Mouse (Mus musculus) adipocyte (in vitro differentiated cells): Measurements from ENCODE around the gene Pdk3.

Experiments
- DNase-seq: peaks from one replicate; pipeline ENCODE4 v3.0.0-alpha.2; 2016; ENCODE audit warnings: low spot score

The Pdk3 gene

GRCm38 (mm10) chrX:93831561-93832336 lies at the start of gene Pdk3:
Gene Pdk3, minus strand, starts transcription at chrX:93832201.
- DNase-seq: peak; percentile 53

DNA sequence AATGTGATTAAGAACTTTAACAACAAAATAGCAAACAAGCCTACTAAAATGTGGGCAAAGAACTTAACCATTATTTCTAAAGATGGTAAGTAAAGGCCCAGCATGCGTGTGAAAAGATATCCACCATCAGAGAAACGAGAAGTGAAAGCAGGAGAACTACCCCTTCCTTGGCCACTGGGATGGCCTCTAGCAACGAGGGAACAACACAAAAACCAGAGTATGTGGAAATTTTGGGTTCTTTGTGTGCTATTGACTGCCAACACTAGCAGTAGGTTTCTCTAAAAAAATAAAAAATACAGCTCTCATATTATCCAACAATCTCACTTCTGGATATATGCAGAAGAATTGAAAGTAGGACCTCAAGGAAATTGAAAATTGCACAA lies 45.6 kb upstream of the Pdk3 start:
- DNase-seq: no peak

DNA sequence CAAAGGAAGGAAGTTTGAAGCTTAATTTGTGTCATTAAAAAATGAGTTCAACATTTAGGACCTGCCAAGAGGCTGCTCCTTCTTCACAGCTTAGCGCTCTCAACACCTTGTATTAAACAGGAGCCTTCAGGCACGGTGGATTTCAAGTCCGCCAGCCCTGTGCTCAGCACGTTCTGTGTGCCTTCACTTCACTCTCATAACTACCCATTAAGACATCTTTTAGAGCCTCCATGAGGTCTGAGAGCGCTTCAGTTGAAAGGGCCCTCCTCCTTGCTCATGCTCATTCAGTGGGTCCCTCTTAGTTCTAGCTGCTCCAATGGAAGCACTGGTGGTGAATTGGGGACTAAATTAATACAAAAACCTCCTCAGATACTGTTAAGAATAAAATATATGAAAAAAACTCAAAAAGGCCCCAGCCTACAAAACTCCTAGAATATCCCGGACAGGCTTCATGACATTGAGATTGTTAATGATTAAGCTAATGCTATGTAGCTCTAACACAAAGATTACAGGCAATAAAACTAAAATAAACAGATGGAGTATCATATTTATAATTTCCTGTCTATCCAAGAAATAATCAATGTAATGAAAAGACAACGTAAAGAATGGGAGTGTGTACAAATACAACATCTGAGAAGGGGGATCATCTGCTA lies 45.1 kb upstream of the Pdk3 start:
- DNase-seq: no peak

- no peak for DNase-seq
Measured at GRCm38 (mm10) chrX:93863393-93863792, 31.4 kb upstream of the Pdk3 start.

DNA sequence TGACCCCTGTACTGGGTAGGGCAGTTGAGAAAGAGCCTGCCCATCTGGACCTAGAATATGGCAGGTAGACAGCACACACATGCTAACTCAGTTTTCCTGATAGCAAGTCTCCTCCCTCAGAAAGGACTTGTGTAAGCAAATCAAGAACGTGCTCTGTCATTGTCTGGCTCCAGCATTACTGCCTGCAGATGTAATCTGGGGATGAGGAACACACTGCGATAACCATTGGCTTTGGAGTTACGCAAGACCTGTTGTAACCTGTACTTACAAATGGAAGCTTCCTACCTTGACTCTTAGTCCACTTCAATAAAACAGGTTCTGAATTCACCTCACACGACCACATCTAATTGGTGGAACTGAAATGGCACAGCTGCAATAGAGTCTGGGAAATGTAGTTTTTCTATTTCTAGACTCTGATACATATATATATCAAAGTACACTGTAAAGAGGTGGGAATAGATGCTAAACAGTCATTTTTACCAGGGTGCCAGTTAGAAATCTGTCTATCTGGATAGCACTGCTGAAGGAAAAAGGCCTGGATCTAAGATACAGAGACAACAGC lies 30.6 kb upstream of the Pdk3 start:
- DNase-seq: no peak

DNA sequence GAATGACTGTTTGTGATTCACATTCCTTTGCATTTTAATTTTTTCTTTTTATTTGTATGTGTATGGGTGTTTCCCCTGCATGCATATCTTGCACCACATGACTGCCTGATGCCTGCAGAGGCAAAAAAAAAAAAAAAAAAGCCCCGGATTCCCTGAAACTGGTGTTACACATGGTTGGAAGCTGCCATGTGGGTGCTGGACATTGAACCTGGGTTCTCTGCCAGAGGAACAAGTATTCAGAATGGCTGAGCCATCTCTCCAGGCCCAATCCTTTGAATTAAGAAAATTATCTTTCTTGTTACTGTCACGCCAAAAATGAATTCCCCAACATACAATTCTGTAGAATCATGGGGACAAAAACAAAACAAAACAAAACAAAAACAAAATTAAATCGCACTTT lies 25.8 kb upstream of the Pdk3 start:
- DNase-seq: no peak

GRCm38 (mm10) chrX:93832337-93832884 lies 410 bp upstream of the Pdk3 start:
- no peak for DNase-seq

GRCm38 (mm10) chrX:93825787-93826186 lies 6.2 kb downstream of the Pdk3 start:
- no peak for DNase-seq

DNA sequence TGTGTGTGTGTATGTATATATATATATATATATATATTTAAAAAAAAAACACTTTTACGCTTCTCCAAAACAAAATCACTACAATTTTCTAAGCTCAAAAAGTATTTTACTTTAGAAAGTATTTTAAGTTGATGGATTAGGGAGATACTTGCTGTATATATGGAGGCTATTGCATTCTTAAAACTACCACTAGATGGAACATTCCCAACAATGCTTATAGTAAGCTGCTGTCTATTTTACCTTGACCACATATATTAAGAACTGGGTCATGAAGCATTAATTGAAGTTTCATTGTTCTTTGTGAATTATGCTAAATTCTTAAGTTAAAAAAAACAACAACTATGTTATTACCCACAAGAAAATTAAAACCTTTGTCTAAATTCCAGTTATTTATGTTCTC lies 24.0 kb downstream of the Pdk3 start:
- peak; percentile 6 for DNase-seq

DNA sequence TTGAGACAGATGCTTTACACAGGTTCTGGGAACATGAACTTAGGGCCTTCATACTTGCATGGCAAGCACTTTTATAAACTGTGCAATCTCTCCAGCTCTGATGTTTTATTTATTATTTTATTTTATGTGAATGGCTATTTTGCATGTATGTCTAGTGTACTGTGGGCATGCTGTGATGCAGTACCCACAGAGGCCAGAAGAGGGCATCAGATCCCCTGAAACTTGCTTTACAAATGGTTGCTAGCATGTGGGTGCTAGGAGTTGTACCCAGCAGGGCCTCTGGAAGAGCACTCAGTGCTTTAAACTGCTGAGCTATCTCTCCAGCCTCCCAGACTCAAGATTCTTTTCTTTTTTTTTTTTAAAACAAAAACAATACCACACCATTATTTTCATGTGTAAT lies 38.8 kb downstream of the Pdk3 start:
- peak; percentile 22 for DNase-seq

- DNase-seq: no peak
Measured at GRCm38 (mm10) chrX:93789562-93789961, 42.4 kb downstream of the Pdk3 start.

DNA sequence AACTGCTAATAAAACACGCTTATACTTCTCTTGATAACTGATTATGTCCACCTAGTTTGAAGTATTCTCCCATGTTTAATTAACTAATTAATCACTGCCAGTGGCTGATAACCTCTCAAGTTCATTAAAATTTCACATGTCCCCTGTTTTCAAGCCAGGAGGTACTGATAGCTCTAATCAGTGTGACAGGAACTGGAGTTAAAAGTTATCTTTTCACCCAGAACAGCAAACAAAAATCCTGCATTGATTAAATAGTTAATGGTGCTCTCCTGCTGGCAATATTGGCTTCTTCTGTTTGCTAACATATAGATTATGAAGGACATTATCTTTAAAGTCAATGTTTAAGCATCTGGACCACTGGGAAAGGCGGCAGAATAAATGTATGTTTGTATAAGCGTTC lies 71.2 kb downstream of the Pdk3 start:
- no peak for DNase-seq

GRCm38 (mm10) chrX:93756867-93757455 lies 75.0 kb downstream of the Pdk3 start:
- peak; percentile 6 for DNase-seq

- no peak for DNase-seq
Measured at GRCm38 (mm10) chrX:93755210-93755842, 76.7 kb downstream of the Pdk3 start.

DNA sequence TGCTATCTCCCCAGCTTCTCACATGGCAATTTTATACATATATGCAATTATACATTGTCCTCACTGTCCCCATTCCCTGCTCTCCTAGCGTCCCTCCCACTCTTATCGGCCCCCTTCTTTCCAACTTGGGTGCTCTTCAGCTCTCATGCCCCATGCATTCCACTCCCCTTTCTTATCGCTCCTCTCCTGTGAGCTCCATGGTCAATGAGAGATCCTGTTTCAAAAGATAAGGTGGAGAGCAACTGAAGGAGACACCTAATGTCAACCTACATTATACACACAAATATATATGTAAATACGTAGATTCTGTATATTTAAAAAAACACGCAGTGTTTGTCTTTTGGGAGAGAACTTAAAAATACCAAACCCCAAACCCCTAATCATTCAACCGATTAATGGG lies 81.4 kb downstream of the Pdk3 start:
- no peak for DNase-seq

GRCm38 (mm10) chrX:93749165-93749564 lies 82.8 kb downstream of the Pdk3 start:
- no peak for DNase-seq

DNA sequence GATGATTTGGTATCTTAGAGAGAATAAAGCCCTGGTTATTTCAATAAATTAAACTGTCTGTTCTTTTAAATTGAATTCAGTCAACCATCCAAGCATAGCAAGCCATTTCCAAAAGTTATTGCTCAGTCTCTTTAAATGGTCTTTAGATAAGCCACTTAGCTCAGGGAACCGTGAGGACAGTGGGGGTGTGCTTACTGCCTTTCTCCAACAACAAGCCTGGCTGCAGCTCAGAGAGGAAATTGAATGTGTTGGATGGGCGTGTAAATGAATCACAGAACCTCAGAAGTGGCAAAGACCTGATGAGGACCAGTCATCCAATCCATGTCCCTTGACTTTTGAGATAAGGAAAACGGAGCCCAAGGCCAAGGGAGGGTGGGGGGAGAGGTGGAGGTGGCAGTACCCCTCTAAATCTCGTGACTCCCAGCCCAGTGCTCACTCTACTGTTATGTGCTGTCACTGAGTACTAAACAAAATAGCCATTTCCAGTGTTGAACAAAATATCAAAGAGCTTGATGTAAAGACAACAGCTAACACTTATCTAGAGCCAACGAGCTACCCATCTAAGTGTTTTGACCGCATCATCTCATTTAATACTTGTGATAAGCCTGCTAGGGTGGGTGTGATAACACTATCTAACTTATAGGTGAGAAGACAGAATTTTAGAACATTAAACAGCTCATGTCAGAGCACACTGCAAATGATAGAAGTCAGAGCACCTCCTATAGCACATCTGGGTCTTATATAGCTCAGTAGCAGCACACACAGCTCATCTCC lies 98.8 kb downstream of the Pdk3 start:
- DNase-seq: no peak

DNA sequence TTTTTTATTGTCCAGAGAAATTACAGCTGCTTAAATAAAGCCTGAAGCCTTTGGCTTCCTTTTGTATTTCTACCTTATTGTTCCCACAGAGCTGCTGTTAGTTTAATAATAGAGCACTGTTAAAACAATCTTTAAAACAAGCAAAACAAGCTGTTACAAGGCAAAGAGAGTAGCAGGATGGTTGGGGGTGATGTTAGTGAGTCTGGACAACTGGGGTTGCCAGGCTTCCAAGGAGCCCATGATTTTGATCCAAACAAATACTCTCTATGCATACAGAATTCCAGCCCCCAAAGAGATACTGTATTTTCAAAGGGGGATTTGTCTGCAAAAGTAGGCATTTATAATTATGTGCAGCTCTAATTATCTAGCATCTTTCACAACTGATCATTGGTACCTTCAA lies 99.6 kb downstream of the Pdk3 start:
- DNase-seq: no peak

GRCm38 (mm10) chrX:93730854-93731253 lies 101.1 kb downstream of the Pdk3 start:
- DNase-seq: no peak

GRCm38 (mm10) chrX:93729529-93729928 lies 102.5 kb downstream of the Pdk3 start:
- no peak for DNase-seq
